Mouse (Mus musculus): ENCODE measurements around the gene Med24. TPM values are rescaled to one million over a fixed set of nuclear protein-coding genes. Genes with fewer than 3 reads are reported as not detected.
A peak's percentile ranks its signal among the peaks of the same experiment; 100 is the strongest.
"Not testable (repeated sequence)": the region's sequence is repeated elsewhere in the genome, so short reads cannot be mapped to it uniquely, and the experiment has no call there.

The Med24 gene
- polyA plus RNA-seq, 1 experiment, result 127 TPM

DNA sequence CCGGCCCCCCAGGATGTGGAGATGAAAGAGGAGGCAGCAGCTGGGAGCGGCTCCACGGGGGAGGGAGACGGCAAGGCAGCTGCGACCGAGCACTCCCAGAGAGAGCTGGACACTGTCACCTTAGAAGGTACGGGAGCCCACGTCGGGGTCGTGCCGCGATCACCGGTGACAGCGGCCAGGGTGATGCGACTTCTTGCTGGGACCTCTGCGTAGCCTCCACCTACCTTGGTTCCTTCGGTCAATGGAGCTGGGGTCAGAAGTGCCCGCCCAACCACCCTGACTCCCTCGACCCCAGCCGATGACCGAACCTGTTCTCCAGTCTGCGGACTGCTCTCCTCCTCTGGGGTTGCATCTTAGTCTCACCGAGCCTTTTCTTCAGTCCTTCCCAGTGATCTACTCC lies 46.4 kb downstream of the Med24 start:
- TF ChIP-seq CTCF (IDR thresholded peaks at IDR 0.05; ENCODE audit: extremely low read depth, insufficient read depth, low read length), result no peak
- TF ChIP-seq POLR2A (IDR thresholded peaks at IDR 0.05; ENCODE audit: extremely low read depth, insufficient read depth, low read length), result no peak
- H3K27ac ChIP-seq (ENCODE audit: insufficient read depth, low read length), result peak overlapping the region; percentile 4; the same call in 1 of the 2 replicates
- peak overlapping the region; percentile 97 for H3K4me3 ChIP-seq (ENCODE audit: insufficient read depth, low read length)
- no peaks in the 10 kb centered on the region for H3K4me1 ChIP-seq (ENCODE audit: control insufficient read depth, insufficient read depth, low read length)

- H3K4me1 ChIP-seq (ENCODE audit: control insufficient read depth, insufficient read depth, low read length), result no peaks in the 10 kb centered on the region
- peak; percentile 81 for TF ChIP-seq POLR2A (IDR thresholded peaks at IDR 0.05; ENCODE audit: extremely low read depth, insufficient read depth, low read length)
- no peak; the same call in 1 of the 2 replicates for TF ChIP-seq CTCF (IDR thresholded peaks at IDR 0.05; ENCODE audit: extremely low read depth, insufficient read depth, low read length)
- H3K27ac ChIP-seq (ENCODE audit: insufficient read depth, low read length), result peak within 1 kb of the TSS; percentile 4; the same call in 1 of the 2 replicates
- H3K4me3 ChIP-seq (ENCODE audit: insufficient read depth, low read length), result peak within 1 kb of the TSS; percentile 97
These were observed 47.2 kb downstream of the Med24 start, which contains the start of gene Psmd3 for GRCm38 (mm10) chr11:98681786-98682745. Psmd3 (plus strand) TSS chr11:98682554.

DNA sequence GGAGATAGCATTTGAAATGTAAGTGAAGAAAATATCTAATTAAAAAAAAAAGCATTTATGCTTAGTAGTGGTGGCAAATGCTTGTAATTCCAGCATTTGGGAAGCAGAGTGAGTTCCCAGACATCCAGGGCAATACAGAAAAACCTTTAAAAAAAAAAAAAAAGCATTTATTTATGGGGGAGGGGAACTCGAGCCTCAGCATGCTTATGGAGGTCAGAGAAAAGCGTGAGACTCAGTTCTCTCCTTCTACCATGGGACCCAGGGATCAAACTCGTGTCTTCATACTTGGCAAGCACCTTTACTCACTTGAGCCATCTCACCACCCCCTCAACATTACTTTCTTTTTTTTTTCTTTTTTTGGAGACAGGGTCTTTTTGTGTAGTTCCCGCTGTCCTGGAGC lies 48.0 kb downstream of the Med24 start:
- TF ChIP-seq POLR2A (IDR thresholded peaks at IDR 0.05; ENCODE audit: extremely low read depth, insufficient read depth, low read length) (no peak), CTCF (IDR thresholded peaks at IDR 0.05; ENCODE audit: extremely low read depth, insufficient read depth, low read length) (no peak)
- H3K27ac ChIP-seq (ENCODE audit: insufficient read depth, low read length), result no peak overlapping the region
- no peaks in the 10 kb centered on the region for H3K4me1 ChIP-seq (ENCODE audit: control insufficient read depth, insufficient read depth, low read length)
- no peak overlapping the region for H3K4me3 ChIP-seq (ENCODE audit: insufficient read depth, low read length)

DNA sequence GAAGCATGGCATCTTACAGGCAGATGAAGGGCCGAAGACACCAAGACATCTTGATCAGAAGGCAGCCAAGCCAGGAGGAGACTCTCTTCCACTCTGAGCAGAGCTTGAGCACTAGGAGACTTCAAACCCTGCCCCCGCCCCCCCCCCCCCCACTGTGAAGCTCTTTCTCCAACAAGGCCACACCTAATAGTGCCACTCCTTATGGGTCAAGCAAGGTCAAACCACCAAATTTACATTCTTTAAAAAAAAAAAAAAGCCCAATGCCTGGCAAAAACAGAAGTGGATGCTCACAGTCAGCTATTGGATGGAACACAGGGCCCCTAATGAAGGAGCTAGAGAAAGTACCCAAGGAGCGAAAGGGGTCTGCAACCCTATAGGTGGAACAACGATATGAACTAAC lies 48.6 kb downstream of the Med24 start:
- not testable (repeated sequence) for H3K27ac ChIP-seq (ENCODE audit: insufficient read depth, low read length); H3K4me1 ChIP-seq (ENCODE audit: control insufficient read depth, insufficient read depth, low read length); H3K4me3 ChIP-seq (ENCODE audit: insufficient read depth, low read length)

- H3K4me3 ChIP-seq (ENCODE audit: insufficient read depth, low read length), result no peak overlapping the region
- H3K27ac ChIP-seq (ENCODE audit: insufficient read depth, low read length), result no peak overlapping the region
- no peaks in the 10 kb centered on the region for H3K4me1 ChIP-seq (ENCODE audit: control insufficient read depth, insufficient read depth, low read length)
- no peak for TF ChIP-seq POLR2A (IDR thresholded peaks at IDR 0.05; ENCODE audit: extremely low read depth, insufficient read depth, low read length)
- TF ChIP-seq CTCF (IDR thresholded peaks at IDR 0.05; ENCODE audit: extremely low read depth, insufficient read depth, low read length), result no peak
These were observed 49.2 kb downstream of the Med24 start for GRCm38 (mm10) chr11:98680023-98680422.

DNA sequence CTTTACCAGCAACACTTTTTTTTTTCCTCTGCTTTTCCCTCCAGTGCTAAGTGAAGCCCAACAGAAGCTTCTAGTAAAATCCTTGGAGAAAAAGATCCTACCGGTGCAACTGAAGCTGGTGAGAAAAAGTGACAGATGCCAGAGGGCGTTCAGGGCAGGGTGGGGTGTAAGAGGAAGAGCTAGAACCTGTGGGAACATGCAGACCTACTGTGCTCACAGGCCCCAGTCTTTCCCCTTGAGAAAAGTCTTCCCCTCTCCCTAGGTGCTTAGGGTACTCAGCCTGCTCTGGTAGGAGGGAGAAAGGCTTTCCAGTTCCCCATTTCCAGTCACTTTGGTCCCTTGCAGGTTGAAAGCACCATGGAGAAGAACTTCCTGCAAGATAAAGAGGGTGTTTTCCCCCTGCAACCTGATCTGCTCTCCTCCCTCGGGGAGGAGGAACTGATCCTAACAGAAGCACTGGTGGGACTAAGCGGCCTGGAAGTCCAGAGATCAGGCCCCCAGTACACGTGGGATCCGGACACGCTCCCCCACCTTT lies 53.3 kb downstream of the Med24 start:
- Histone ChIP-seq H3K4me3 (ENCODE audit: insufficient read depth, low read length) (no peak overlapping the region), H3K27ac (ENCODE audit: insufficient read depth, low read length) (no peak overlapping the region), H3K4me1 (ENCODE audit: control insufficient read depth, insufficient read depth, low read length) (no peaks in the 10 kb centered on the region)
- TF ChIP-seq CTCF (IDR thresholded peaks at IDR 0.05; ENCODE audit: extremely low read depth, insufficient read depth, low read length), result no peak
- TF ChIP-seq POLR2A (IDR thresholded peaks at IDR 0.05; ENCODE audit: extremely low read depth, insufficient read depth, low read length), result no peak

DNA sequence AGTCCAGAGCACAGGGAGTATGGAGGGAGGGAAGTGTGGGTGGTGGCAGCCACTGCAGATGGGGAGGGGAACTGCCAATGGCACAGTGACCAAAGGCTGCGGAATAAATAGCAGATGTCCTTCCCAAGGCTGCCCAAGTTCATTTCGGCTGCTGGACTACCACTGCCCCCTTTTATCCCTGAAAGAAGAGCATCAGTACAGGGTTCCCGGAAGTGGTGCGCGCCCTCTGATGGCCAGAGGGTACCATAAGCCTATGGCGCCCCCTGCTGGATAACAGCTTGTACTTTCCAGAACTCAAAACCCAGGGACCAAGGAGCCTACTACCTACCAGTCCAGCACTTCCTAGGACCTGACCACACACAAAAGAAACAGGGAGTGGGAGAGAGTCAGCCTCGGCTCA lies 56.1 kb downstream of the Med24 start:
- TF ChIP-seq CTCF (IDR thresholded peaks at IDR 0.05; ENCODE audit: extremely low read depth, insufficient read depth, low read length), result peak; percentile 32
- H3K4me3 ChIP-seq (ENCODE audit: insufficient read depth, low read length); H3K4me1 ChIP-seq (ENCODE audit: control insufficient read depth, insufficient read depth, low read length); H3K27ac ChIP-seq (ENCODE audit: insufficient read depth, low read length): not testable (repeated sequence)

DNA sequence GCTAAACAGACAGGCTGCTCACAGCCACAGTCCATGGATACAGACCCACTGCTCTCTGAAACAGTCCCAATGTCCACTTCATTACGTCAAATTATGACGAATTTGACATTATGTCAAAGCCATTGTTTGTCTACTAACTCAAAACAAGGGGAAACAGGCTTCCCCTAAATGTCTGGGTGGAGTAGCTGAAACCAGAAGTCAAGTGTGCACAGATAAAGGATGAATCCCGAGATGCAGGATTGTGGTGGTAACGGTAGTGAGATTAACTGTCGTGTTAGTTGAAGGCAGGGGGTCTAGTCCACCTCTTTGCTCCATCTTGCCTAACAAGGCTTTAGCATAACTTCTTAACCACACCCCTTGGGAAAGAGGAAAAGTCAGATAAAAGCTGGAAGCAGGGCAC lies 56.8 kb downstream of the Med24 start:
- TF ChIP-seq POLR2A (IDR thresholded peaks at IDR 0.05; ENCODE audit: extremely low read depth, insufficient read depth, low read length) (no peak), CTCF (IDR thresholded peaks at IDR 0.05; ENCODE audit: extremely low read depth, insufficient read depth, low read length) (no peak)
- H3K4me1 ChIP-seq (ENCODE audit: control insufficient read depth, insufficient read depth, low read length), result no peaks in the 10 kb centered on the region
- no peak overlapping the region for H3K27ac ChIP-seq (ENCODE audit: insufficient read depth, low read length)
- H3K4me3 ChIP-seq (ENCODE audit: insufficient read depth, low read length), result no peak overlapping the region

DNA sequence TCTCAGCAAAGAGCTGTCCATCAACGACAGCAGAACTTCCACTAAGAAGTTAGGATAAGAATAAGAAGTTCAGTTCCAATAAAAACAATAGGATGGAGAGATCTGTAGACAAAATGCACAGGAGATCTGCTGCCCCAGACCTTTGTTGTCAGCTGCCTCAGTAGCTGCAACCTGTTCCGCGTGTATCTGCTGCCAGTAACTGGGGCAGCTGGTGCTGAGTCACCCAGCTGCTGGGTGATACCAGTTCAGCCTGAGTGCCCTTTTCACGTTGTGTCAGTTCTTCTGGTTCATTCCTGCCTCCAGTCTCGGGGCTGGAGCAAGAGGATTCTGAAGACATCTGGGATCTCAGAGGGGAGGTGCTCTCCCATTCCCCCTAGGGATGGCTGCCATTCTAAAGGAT lies 57.4 kb downstream of the Med24 start:
- no peaks in the 10 kb centered on the region for H3K4me1 ChIP-seq (ENCODE audit: control insufficient read depth, insufficient read depth, low read length)
- no peak for TF ChIP-seq POLR2A (IDR thresholded peaks at IDR 0.05; ENCODE audit: extremely low read depth, insufficient read depth, low read length)
- TF ChIP-seq CTCF (IDR thresholded peaks at IDR 0.05; ENCODE audit: extremely low read depth, insufficient read depth, low read length), result no peak
- H3K4me3 ChIP-seq (ENCODE audit: insufficient read depth, low read length), result no peak overlapping the region
- no peak overlapping the region for H3K27ac ChIP-seq (ENCODE audit: insufficient read depth, low read length)

GRCm38 (mm10) chr11:98671284-98671815 lies 57.9 kb downstream of the Med24 start:
- no peak overlapping the region for H3K27ac ChIP-seq (ENCODE audit: insufficient read depth, low read length)
- no peaks in the 10 kb centered on the region for H3K4me1 ChIP-seq (ENCODE audit: control insufficient read depth, insufficient read depth, low read length)
- no peak overlapping the region for H3K4me3 ChIP-seq (ENCODE audit: insufficient read depth, low read length)
- TF ChIP-seq POLR2A (IDR thresholded peaks at IDR 0.05; ENCODE audit: extremely low read depth, insufficient read depth, low read length), result no peak
- TF ChIP-seq CTCF (IDR thresholded peaks at IDR 0.05; ENCODE audit: extremely low read depth, insufficient read depth, low read length), result no peak
